Mouse (Mus musculus) C2C12 (cell line): ENCODE results near the gene Mobp. TPM values are rescaled to one million over a fixed set of nuclear protein-coding genes. Genes with fewer than 3 reads are reported as not detected.

Experiments used
- H3K27me3 ChIP-seq: one replicate; pipeline ENCODE4 v1.6.1; 2011; ENCODE audit not compliant: control insufficient read depth, insufficient read depth, insufficient read length
- H3K36me3 ChIP-seq: one replicate; pipeline ENCODE4 v1.6.1; 2011; ENCODE audit not compliant: control insufficient read depth, insufficient read depth
- H3K4me3 ChIP-seq: one replicate; pipeline ENCODE4 v1.5.1; 2011; ENCODE audit warnings: mild to moderate bottlenecking, control low read depth; ENCODE audit not compliant: poor library complexity, insufficient read depth, severe bottlenecking
- H3K79me2 ChIP-seq: one replicate; pipeline ENCODE4 v1.6.1; 2011; ENCODE audit not compliant: control insufficient read depth, insufficient read depth
- H3K79me3 ChIP-seq: one replicate; pipeline ENCODE4 v1.6.1; 2011; ENCODE audit warnings: low read depth, control low read depth
- H3ac ChIP-seq: one replicate; pipeline ENCODE3; 2011; ENCODE audit warnings: low read depth; ENCODE audit not compliant: control insufficient read depth, insufficient read length
- CEBPB ChIP-seq: IDR thresholded peaks from one replicate; pipeline ENCODE4 v1.6.1; 2011; ENCODE audit warnings: low read depth, mild to moderate bottlenecking, control low read depth, moderate library complexity
- CTCF ChIP-seq: IDR thresholded peaks from one replicate; pipeline ENCODE4 v1.5.1; 2011; ENCODE audit not compliant: control insufficient read depth, insufficient read depth, insufficient read length
- FOSL1 ChIP-seq: IDR thresholded peaks from one replicate; pipeline ENCODE4 v1.8.0; 2011; ENCODE audit warnings: mild to moderate bottlenecking, low read length; ENCODE audit not compliant: poor library complexity, insufficient read depth, severe bottlenecking
- MAX ChIP-seq: IDR thresholded peaks from one replicate; pipeline ENCODE4 v1.6.1; 2011; ENCODE audit warnings: mild to moderate bottlenecking, control low read depth
- MYOD1 ChIP-seq: IDR thresholded peaks from one replicate; pipeline ENCODE4 v1.6.1; 2011; ENCODE audit warnings: low read depth; ENCODE audit not compliant: control insufficient read depth, insufficient read length
- MYOG ChIP-seq: IDR thresholded peaks from one replicate; pipeline ENCODE4 v1.6.1; 2011; ENCODE audit not compliant: control insufficient read depth, insufficient read length; ENCODE audit errors: extremely low read depth
- USF1 ChIP-seq: IDR thresholded peaks from one replicate; pipeline ENCODE4 v1.6.1; 2011; ENCODE audit warnings: low read depth, mild to moderate bottlenecking, control low read depth, moderate library complexity
- polyA plus RNA-seq: library from polyadenylated mRNA; unstranded; fragments of >200 nt; fragmentation: generic; extraction: Trizol; gene quantifications from one replicate; pipeline ENCODE4 v1.2.1, GENCODE M21; 2012; ENCODE audit warnings: missing spikeins

Mobp gene
- polyA plus RNA-seq, 1 experiment: not detected

- no peaks in the 10 kb centered on the region for H3K27me3 ChIP-seq
- no peak overlapping the region for H3ac ChIP-seq
- TF ChIP-seq CTCF (no peak), MAX (no peak), MYOD1 (no peak), CEBPB (no peak), USF1 (no peak), FOSL1 (no peak), MYOG (no peak)
- no peaks in the 10 kb centered on the region for H3K79me2 ChIP-seq
- no peaks in the 10 kb centered on the region for H3K79me3 ChIP-seq
- H3K4me3 ChIP-seq: no peak overlapping the region
- H3K36me3 ChIP-seq: peaks cover 15% of the 10 kb centered on the region
Observed at GRCm38 (mm10) chr9:120120503-120120902, 29.0 kb upstream of the Mobp start.

GRCm38 (mm10) chr9:120126868-120127267 is 22.6 kb upstream of the Mobp start:
- no peaks in the 10 kb centered on the region for H3K27me3 ChIP-seq
- peaks cover 52% of the 10 kb centered on the region for H3K36me3 ChIP-seq
- peaks cover 27% of the 10 kb centered on the region for H3K79me3 ChIP-seq
- H3K79me2 ChIP-seq: peaks cover 34% of the 10 kb centered on the region
- TF ChIP-seq USF1: no peak
- no peak for TF ChIP-seq FOSL1
- TF ChIP-seq MYOG: no peak
- TF ChIP-seq MAX: no peak
- TF ChIP-seq MYOD1: no peak
- TF ChIP-seq CEBPB: no peak
- TF ChIP-seq CTCF: no peak
- no peak overlapping the region for H3ac ChIP-seq
- H3K4me3 ChIP-seq: no peak overlapping the region

GRCm38 (mm10) chr9:120127538-120128251 is 21.8 kb upstream of the Mobp start, which contains the start of gene Rpsa:
Gene Rpsa (plus strand): TSS chr9:120127689.
- H3K79me3 ChIP-seq: peaks cover 27% of the 10 kb centered on the region
- no peaks in the 10 kb centered on the region for H3K27me3 ChIP-seq

GRCm38 (mm10) chr9:120129276-120129675 is 20.2 kb upstream of the Mobp start:
- H3K79me2 ChIP-seq: peaks cover 34% of the 10 kb centered on the region
- no peaks in the 10 kb centered on the region for H3K27me3 ChIP-seq
- H3K4me3 ChIP-seq: peak overlapping the region; percentile 91
- peaks cover 47% of the 10 kb centered on the region for H3K36me3 ChIP-seq
- TF ChIP-seq CEBPB (no peak), MYOD1 (no peak), MYOG (no peak), USF1 (no peak), CTCF (no peak), FOSL1 (no peak), MAX (no peak)
- peak overlapping the region; percentile 78 for H3ac ChIP-seq
- H3K79me3 ChIP-seq: peaks cover 27% of the 10 kb centered on the region

More at GRCm38 (mm10) chr9:120127538-120128251, 21.8 kb upstream of the Mobp start, which contains the start of gene Rpsa:
- peak within 1 kb of the TSS; percentile 100 for H3ac ChIP-seq
- peak within 1 kb of the TSS; percentile 91 for H3K4me3 ChIP-seq
- H3K36me3 ChIP-seq: peaks cover 55% of the 10 kb centered on the region
- peaks cover 34% of the 10 kb centered on the region for H3K79me2 ChIP-seq
- TF ChIP-seq CTCF (no peak), USF1 (no peak), MYOG (no peak), MAX (peak; percentile 88)

GRCm38 (mm10) chr9:120131784-120132288 is 17.7 kb upstream of the Mobp start:
- H3K4me3 ChIP-seq: no peak overlapping the region
- TF ChIP-seq MYOD1 (no peak), FOSL1 (no peak), CTCF (no peak)
- H3K36me3 ChIP-seq: peaks cover 47% of the 10 kb centered on the region
- H3K27me3 ChIP-seq: no peaks in the 10 kb centered on the region
- peaks cover 34% of the 10 kb centered on the region for H3K79me2 ChIP-seq
- H3K79me3 ChIP-seq: peaks cover 27% of the 10 kb centered on the region
- H3ac ChIP-seq: no peak overlapping the region

GRCm38 (mm10) chr9:120132980-120133754 is 16.3 kb upstream of the Mobp start:
- Histone ChIP-seq H3K4me3 (no peak overlapping the region), H3K27me3 (no peaks in the 10 kb centered on the region), H3K36me3 (peaks cover 46% of the 10 kb centered on the region), H3ac (no peak overlapping the region), H3K79me3 (peaks cover 22% of the 10 kb centered on the region), H3K79me2 (peaks cover 28% of the 10 kb centered on the region)
- TF ChIP-seq MAX: no peak
- no peak for TF ChIP-seq CEBPB
- TF ChIP-seq USF1: no peak
- no peak for TF ChIP-seq CTCF
